Mouse (Mus musculus) neural tube, embryonic 14.5 days (tissue): Measurements from ENCODE around the gene Cdyl. TPM values are rescaled to one million over a fixed set of nuclear protein-coding genes. Genes with fewer than 3 reads are reported as not detected.
A peak's percentile ranks its signal among the peaks of the same experiment; 100 is the strongest.

Source experiments
- ATAC-seq: fragments of 200-750 bp; cut with Nextera tagmentation; 2 replicates; pipeline ENCODE4 v1.8.0; 2017; ENCODE audit warnings: low read depth, mild to moderate bottlenecking, moderate TSS enrichment, moderate library complexity
- H3K27ac ChIP-seq: fragments of 300-500 bp; sonication (generic); 2 replicates; pipeline ENCODE4 v1.5.1; 2014; ENCODE audit warnings: low read depth, mild to moderate bottlenecking, control low read depth, low read length, moderate library complexity, mixed read lengths
- H3K27me3 ChIP-seq: fragments of 300-500 bp; sonication (generic); 2 replicates; pipeline ENCODE4 v1.6.1; 2014; ENCODE audit warnings: low read length; ENCODE audit not compliant: control insufficient read depth, insufficient read depth
- H3K36me3 ChIP-seq: fragments of 300-500 bp; sonication (generic); 2 replicates; pipeline ENCODE4 v1.6.1; 2014; ENCODE audit warnings: low read length, mixed read lengths; ENCODE audit not compliant: control insufficient read depth, insufficient read depth
- H3K4me1 ChIP-seq: fragments of 300-500 bp; sonication (generic); 2 replicates; pipeline ENCODE4 v1.6.1; 2014; ENCODE audit warnings: low read length; ENCODE audit not compliant: control insufficient read depth, insufficient read depth
- H3K4me2 ChIP-seq: fragments of 300-500 bp; sonication (generic); 2 replicates; pipeline ENCODE4 v1.6.1; 2014; ENCODE audit warnings: mild to moderate bottlenecking, low read depth, low read length, control low read depth
- H3K4me3 ChIP-seq: fragments of 300-500 bp; sonication (generic); 2 replicates; pipeline ENCODE4 v1.5.1; 2014; ENCODE audit warnings: low read depth, low read length, control low read depth, mixed read lengths
- H3K9ac ChIP-seq: fragments of 300-500 bp; sonication (generic); replicated peaks from 2 replicates; pipeline ENCODE4 v1.6.1; 2014; ENCODE audit warnings: low read depth, mild to moderate bottlenecking, control low read depth, low read length, mixed read lengths
- H3K9me3 ChIP-seq: fragments of 300-500 bp; sonication (generic); 2 replicates; pipeline ENCODE4 v1.6.1; 2016; ENCODE audit warnings: low read length; ENCODE audit not compliant: control insufficient read depth
- WGBS: fragments of 180-500 bp; shearing (Covaris S2); extraction: QIAGEN DNeasy Blood & Tissue Kit; methylation state at CpG from one replicate; pipeline ENCODE4 v1.1.7; 2014; 5-methylcytosine and 5-hydroxymethylcytosine counted together
- polyA plus RNA-seq: library from polyadenylated mRNA; unstranded; fragments of >200 nt; fragmentation: Nextera tagmentation; extraction: Ambion mirVana; gene quantifications from 2 replicates; pipeline ENCODE4 v1.2.1, GENCODE M21; 2014

The Cdyl gene
- polyA plus RNA-seq, 1 experiment from 2014 or later = 5.7 TPM

DNA sequence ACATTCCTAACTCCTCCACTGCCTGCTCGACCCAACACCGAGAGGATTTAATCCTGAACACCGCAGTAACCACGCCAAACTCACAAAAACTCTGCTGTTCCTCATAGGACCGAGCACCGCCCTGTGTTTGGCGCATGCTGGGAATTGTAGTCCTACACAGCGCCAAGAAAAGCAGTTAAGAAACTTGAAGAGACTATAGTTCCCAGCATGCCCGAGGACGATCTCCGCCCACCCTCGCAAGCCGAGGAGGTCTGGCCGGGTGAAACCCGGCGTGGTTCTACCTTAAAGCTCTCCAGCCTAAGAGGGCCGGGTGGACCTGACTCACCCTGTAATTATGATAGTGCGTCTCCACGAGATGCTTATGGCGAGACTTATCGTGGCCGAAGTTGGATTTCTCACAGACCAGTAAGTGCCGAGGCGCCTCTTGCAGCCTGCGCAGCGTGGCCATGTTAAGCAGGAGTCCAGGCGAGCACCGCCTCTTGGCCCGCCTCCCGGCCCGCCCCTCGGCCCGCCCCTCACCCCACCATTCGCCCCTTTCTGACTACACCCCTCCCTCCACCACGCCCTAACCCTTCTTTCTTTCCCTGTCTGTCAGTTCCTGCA lies 246.3 kb downstream of the Cdyl start, which contains the start of gene Rpp40:
Gene Rpp40, minus strand, starts transcription at position 481 of the 603 bp plus-strand sequence.
- H3K27ac ChIP-seq = no peak within 1 kb of the TSS

DNA sequence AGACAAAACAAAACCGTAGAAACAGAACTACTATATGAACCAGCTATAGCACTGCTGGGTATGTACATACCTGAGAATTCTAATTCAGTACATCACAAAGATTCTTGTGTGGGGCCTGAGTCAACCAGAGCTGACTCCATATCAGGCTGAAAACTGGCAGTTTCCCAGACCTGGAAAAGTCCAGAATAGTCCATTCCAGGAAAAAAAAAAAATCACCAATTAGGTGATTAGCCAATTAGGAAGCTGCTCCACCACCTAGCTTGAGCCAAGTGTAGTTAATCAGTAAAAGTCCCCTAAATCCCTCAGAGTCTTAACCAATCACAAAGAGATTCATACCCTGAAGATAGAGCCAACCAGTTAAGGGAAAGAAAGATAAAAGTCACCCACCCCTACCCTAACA lies 251.8 kb downstream of the Cdyl start:
- Histone ChIP-seq H3K4me1 (no peaks in the 10 kb centered on the region), H3K27ac (no peak overlapping the region), H3K9me3 (no peaks in the 10 kb centered on the region), H3K4me3 (no peak overlapping the region), H3K27me3 (no peaks in the 10 kb centered on the region), H3K9ac (no peak overlapping the region), H3K36me3 (no peaks in the 10 kb centered on the region), H3K4me2 (no peak overlapping the region)
- ATAC-seq = no peak
- 97% methylated on average over 1 of the region's 1 CpGs for WGBS

More for the DNA sequence above, 246.3 kb downstream of the Cdyl start, which contains the start of gene Rpp40:
- Histone ChIP-seq H3K27me3 (no peaks in the 10 kb centered on the region), H3K4me3 (peak within 1 kb of the TSS; percentile 62), H3K9ac (peak within 1 kb of the TSS; percentile 46), H3K9me3 (no peaks in the 10 kb centered on the region), H3K4me2 (peak within 1 kb of the TSS; percentile 68), H3K4me1 (no peaks in the 10 kb centered on the region), H3K36me3 (no peaks in the 10 kb centered on the region)
- 0% methylated on average over 35 of the region's 35 CpGs for WGBS
- ATAC-seq = peak; percentile 100

Other genes starting within 250 kb of the Cdyl start
- 6.7 and 7.6 TPM in 2 replicates for gene Rpp40, start 246.5 kb downstream of the Cdyl start, polyA plus RNA-seq